14 mouse cellular contexts compared by ENCODE assay signal in the genomic region with DNA sequence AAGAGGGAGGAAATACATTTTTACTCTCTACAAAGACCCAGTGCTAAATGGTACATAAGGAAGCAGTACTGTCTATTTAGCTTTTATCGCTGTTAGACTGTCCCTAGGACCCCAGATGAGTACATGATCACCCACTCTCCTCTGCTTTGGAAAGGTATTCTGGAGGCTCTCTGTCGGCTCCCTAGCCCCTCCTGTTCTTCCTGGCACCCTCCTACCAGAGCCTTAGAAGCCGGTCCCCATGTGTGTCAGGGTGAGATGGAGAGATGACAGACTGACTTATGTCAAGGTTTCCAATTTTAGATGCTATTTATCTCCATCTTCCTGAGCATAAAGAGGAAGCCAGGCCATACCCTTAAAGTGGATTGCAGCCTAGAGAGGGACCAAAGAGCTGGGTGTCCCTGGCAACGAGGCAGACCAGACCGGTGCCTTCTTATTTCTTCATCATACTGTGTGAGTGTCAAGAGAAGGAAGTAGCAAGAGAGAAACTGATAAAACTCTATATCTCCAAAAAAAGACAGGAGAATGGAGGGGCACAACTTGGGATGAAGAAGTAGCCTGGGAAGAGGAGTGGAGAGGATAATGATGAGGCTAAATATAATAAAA. TPM values are rescaled to one million over a fixed set of nuclear protein-coding genes. Genes with fewer than 3 reads are reported as not detected.
DNase-seq lines count a peak whose midpoint lies in the region; ATAC-seq and TF ChIP-seq lines count a peak whose summit lies in the region.
"Had no signal": no experiment of that assay in that cellular context is flagged by ENCODE, and none has a peak within 500 bp of the region (broad histone marks: within the 10 kb centered on the region; RNA-seq: fewer than 3 reads in every experiment).

No protein-coding gene starts in this region.

- H3K27me3 ChIP-seq in lung, postnatal 0 days (replicated peaks; ENCODE audit: insufficient read depth, low read length), result no peaks in the 10 kb centered on the region
- H3K27me3 ChIP-seq in intestine, postnatal 0 days (replicated peaks; ENCODE audit: control insufficient read depth, insufficient read depth, low read length), result peaks cover 13% of the 10 kb centered on the region; the same call in 1 of the 2 replicates

- no peak overlapping the region for H3K27ac ChIP-seq in lung, postnatal 0 days (ENCODE audit: low read length)
- no peak overlapping the region for H3K27ac ChIP-seq in intestine, postnatal 0 days (ENCODE audit: low read depth, low read length)
- H3K27ac ChIP-seq: midbrain, embryonic 12.5 days had no signal

- TF ChIP-seq EP300 in lung, postnatal 0 days (IDR thresholded peaks at IDR 0.05), result no peak

- H3K36me3 ChIP-seq in lung, postnatal 0 days (ENCODE audit: insufficient read depth, low read length), result no peaks in the 10 kb centered on the region
- no peaks in the 10 kb centered on the region for H3K36me3 ChIP-seq in intestine, postnatal 0 days (ENCODE audit: control insufficient read depth, insufficient read depth)
- H3K36me3 ChIP-seq: midbrain, embryonic 12.5 days had no signal

- whole genome bisulfite sequencing in lung, postnatal 0 days, result 48% methylated on average over 5 of the region's 5 CpGs
- WGBS in intestine, postnatal 0 days, result 67% methylated on average over 5 of the region's 5 CpGs

- peak; percentile 27 for DNase-seq in kidney, adult 18-20 months
- no peak for DNase-seq in kidney, postnatal 25 days
- no peak for DNase-seq in lung, postnatal 0 days (ENCODE audit: low spot score)
- DNase-seq in lung, postnatal 36 days, result no peak
- no peak for DNase-seq in frontal cortex, postnatal 14 days (ENCODE audit: low spot score in 2 of 2)
- no peak for DNase-seq in layer of hippocampus, postnatal 10 days (ENCODE audit: low spot score in 2 of 2)
- DNase-seq: cerebellum, adult 8-10 months; embryo, embryonic 11 days; liver; lung, postnatal 10 days; right cerebral cortex, adult 18-20 months had no signal

- H3K9me3 ChIP-seq in lung, postnatal 0 days (ENCODE audit: low read length), result no peaks in the 10 kb centered on the region
- H3K9me3 ChIP-seq in intestine, postnatal 0 days (ENCODE audit: control insufficient read depth), result no peaks in the 10 kb centered on the region
- H3K9me3 ChIP-seq: midbrain, embryonic 12.5 days had no signal

- no peak overlapping the region for H3K9ac ChIP-seq in lung, postnatal 0 days (replicated peaks; ENCODE audit: low read depth)
- H3K9ac ChIP-seq in intestine, postnatal 0 days (ENCODE audit: low read depth, low read length), result no peak overlapping the region
- H3K9ac ChIP-seq: midbrain, embryonic 12.5 days had no signal

- H3K4me2 ChIP-seq in lung, postnatal 0 days (replicated peaks; ENCODE audit: low read depth, low read length), result peak overlapping the region; percentile 1; the same call in 1 of the 2 replicates
- H3K4me2 ChIP-seq in intestine, postnatal 0 days (replicated peaks; ENCODE audit: low read depth), result peak overlapping the region; percentile 37
- H3K4me2 ChIP-seq: midbrain, embryonic 12.5 days had no signal

- no peak overlapping the region for H3K4me3 ChIP-seq in lung, postnatal 0 days (ENCODE audit: low read depth, low read length)
- H3K4me3 ChIP-seq in intestine, postnatal 0 days (ENCODE audit: low read depth, low read length), result no peak overlapping the region
- H3K4me3 ChIP-seq: midbrain, embryonic 12.5 days had no signal

- ATAC-seq in lung, postnatal 0 days, result no peak
- no peak for ATAC-seq in intestine, postnatal 0 days
- ATAC-seq: forebrain, embryonic 14.5 days had no signal

- peaks cover 13% of the 10 kb centered on the region for H3K4me1 ChIP-seq in lung, postnatal 0 days (ENCODE audit: insufficient read depth, low read depth, low read length)
- H3K4me1 ChIP-seq in intestine, postnatal 0 days (replicated peaks; ENCODE audit: control insufficient read depth, insufficient read depth, low read length), result no peaks in the 10 kb centered on the region

- TF ChIP-seq CTCF in lung, postnatal 0 days (IDR thresholded peaks at IDR 0.05), result no peak
- no peak for TF ChIP-seq CTCF in intestine, postnatal 0 days (IDR thresholded peaks at IDR 0.05; ENCODE audit: low read depth)

RNA-seq across cellular contexts. Expression of gene Igfbp7, which starts 2.3 kb away (rescaled TPM):
- polyA plus RNA-seq in lung, postnatal 0 days (2015; fragmentation: Nextera tagmentation; extraction: Ambion mirVana), result 756 and 780 TPM in 2 replicates
- 255 and 258 TPM in 2 replicates for polyA plus RNA-seq in intestine, postnatal 0 days (2015; fragmentation: Nextera tagmentation; extraction: Ambion mirVana)
- total RNA-seq in layer of hippocampus, postnatal 10 days (2021), result 10 to 100 TPM; 52.5 to 60.3 TPM
